Mouse (Mus musculus) ovary, postnatal 36 days (tissue): ENCODE data around the gene Hhip.
A peak's percentile ranks its signal among the peaks of the same experiment; 100 is the strongest.

Experiments used
- DNase-seq: peaks from one replicate; pipeline ENCODE4 v3.0.0; 2022; ENCODE audit warnings: low spot score, mixed read lengths

The Hhip gene

GRCm38 (mm10) chr8:80057198-80058174, at the start of gene Hhip:
TSS of gene Hhip (minus strand) at chr8:80058006.
- DNase-seq: peak; percentile 46

- no peak for DNase-seq
Measured at GRCm38 (mm10) chr8:80087021-80087420, 29.2 kb upstream of the Hhip start.

GRCm38 (mm10) chr8:80058193-80058592, 387 bp upstream of the Hhip start:
- DNase-seq: no peak

- no peak for DNase-seq
Measured at GRCm38 (mm10) chr8:80056331-80057070, 1.3 kb downstream of the Hhip start.

- DNase-seq: no peak
Measured at GRCm38 (mm10) chr8:80055777-80056176, 2.0 kb downstream of the Hhip start.

- no peak for DNase-seq
Measured at GRCm38 (mm10) chr8:80055094-80055493, 2.7 kb downstream of the Hhip start.

- DNase-seq: no peak
Measured at GRCm38 (mm10) chr8:80054216-80054615, 3.6 kb downstream of the Hhip start.

- no peak for DNase-seq
Measured at GRCm38 (mm10) chr8:80052838-80053237, 5.0 kb downstream of the Hhip start.

- no peak for DNase-seq
Measured at GRCm38 (mm10) chr8:80051494-80051893, 6.3 kb downstream of the Hhip start.

GRCm38 (mm10) chr8:80049256-80050005, 8.4 kb downstream of the Hhip start:
- DNase-seq: no peak

GRCm38 (mm10) chr8:80048256-80048655, 9.6 kb downstream of the Hhip start:
- no peak for DNase-seq

GRCm38 (mm10) chr8:80037644-80038253, 20.1 kb downstream of the Hhip start:
- DNase-seq: no peak

- no peak for DNase-seq
Measured at GRCm38 (mm10) chr8:80032604-80033003, 25.2 kb downstream of the Hhip start.

- DNase-seq: no peak
Measured at GRCm38 (mm10) chr8:80031330-80032293, 26.2 kb downstream of the Hhip start.

- DNase-seq: peak; percentile 19
Measured at GRCm38 (mm10) chr8:80029631-80030030, 28.2 kb downstream of the Hhip start.

- no peak for DNase-seq
Measured at GRCm38 (mm10) chr8:80020469-80020868, 37.3 kb downstream of the Hhip start.

GRCm38 (mm10) chr8:80015818-80016217, 42.0 kb downstream of the Hhip start:
- no peak for DNase-seq

GRCm38 (mm10) chr8:80004421-80004820, 53.4 kb downstream of the Hhip start:
- DNase-seq: no peak

- DNase-seq: no peak
Measured at GRCm38 (mm10) chr8:80002313-80002712, 55.5 kb downstream of the Hhip start.

GRCm38 (mm10) chr8:79995075-79995474, 62.7 kb downstream of the Hhip start:
- no peak for DNase-seq

- no peak for DNase-seq
Measured at GRCm38 (mm10) chr8:79993507-79993906, 64.3 kb downstream of the Hhip start.
